Mouse (Mus musculus) MEL (cell line): ENCODE measurements around the gene Olfr1043. TPM values are rescaled to one million over a fixed set of nuclear protein-coding genes. Genes with fewer than 3 reads are reported as not detected.

ENCODE experiments used
- DNase-seq: peaks from one replicate; pipeline ENCODE4 v3.0.0; 2011; ENCODE audit warnings: low read depth, low spot score
- H3K27ac ChIP-seq: 2 replicates; pipeline ENCODE4 v1.5.1; 2012; ENCODE audit warnings: low read depth, mild to moderate bottlenecking, control low read depth, low read length, moderate library complexity; ENCODE audit not compliant: control insufficient read depth
- H3K27me3 ChIP-seq, 2 experiments: fragments of 150-350 bp in 1 of 2; sonication (generic) in 1 of 2; 2 replicates each; pipeline ENCODE4 v1.6.1; 2012; ENCODE audit warnings: low read length in 2 of 2, mild to moderate bottlenecking in 2 of 2, improper control_type of control experiment in 1 of 2, moderate library complexity in 1 of 2; ENCODE audit not compliant: insufficient read depth in 2 of 2, control insufficient read depth in 1 of 2
- H3K36me3 ChIP-seq, 2 experiments: 2 replicates each; pipeline ENCODE4 v1.6.1; 2012 to 2014; ENCODE audit warnings: low read length in 2 of 2, improper control_type of control experiment in 1 of 2, inconsistent platforms in 1 of 2, mild to moderate bottlenecking in 1 of 2; ENCODE audit not compliant: insufficient read depth in 2 of 2, control insufficient read depth in 1 of 2
- H3K4me1 ChIP-seq, 2 experiments: fragments of 150-350 bp in 1 of 2; sonication (generic) in 1 of 2; 2 replicates each; pipeline ENCODE4 v1.6.1; 2012; ENCODE audit warnings: low read length in 2 of 2, improper control_type of control experiment in 1 of 2, mild to moderate bottlenecking in 1 of 2; ENCODE audit not compliant: insufficient read depth in 2 of 2, control insufficient read depth in 1 of 2
- H3K4me3 ChIP-seq, 2 experiments: fragments of 150-350 bp in 1 of 2; sonication (generic) in 1 of 2; 2 replicates each; pipeline ENCODE4 v1.5.1; 2012; ENCODE audit warnings: low read depth in 2 of 2, low read length in 2 of 2, mild to moderate bottlenecking in 2 of 2, moderate library complexity in 2 of 2, control low read depth in 1 of 2, improper control_type of control experiment in 1 of 2; ENCODE audit not compliant: control insufficient read depth in 1 of 2, insufficient read depth in 1 of 2
- H3K79me2 ChIP-seq: 2 replicates; pipeline ENCODE4 v1.6.1; 2012; ENCODE audit warnings: mild to moderate bottlenecking, low read length, moderate library complexity; ENCODE audit not compliant: control insufficient read depth, poor library complexity, insufficient read depth
- H3K9ac ChIP-seq: 2 replicates; pipeline ENCODE4 v1.6.1; 2012; ENCODE audit warnings: low read depth, mild to moderate bottlenecking, control low read depth, low read length, moderate library complexity; ENCODE audit not compliant: control insufficient read depth, poor library complexity, severe bottlenecking
- H3K9me3 ChIP-seq: fragments of 150-350 bp; sonication (generic); replicated peaks from 2 replicates; pipeline ENCODE4 v1.6.1; 2012; ENCODE audit warnings: mild to moderate bottlenecking, low read length, improper control_type of control experiment, moderate library complexity; ENCODE audit not compliant: insufficient read depth
- BHLHE40 ChIP-seq: IDR thresholded peaks from 2 replicates; pipeline ENCODE4 v1.6.1; 2012; ENCODE audit warnings: low read depth, mild to moderate bottlenecking, inconsistent platforms, low read length, improper control_type of control experiment, borderline replicate concordance
- CHD1 ChIP-seq: IDR thresholded peaks from 2 replicates; pipeline ENCODE4 v1.6.1; 2012; ENCODE audit warnings: low read depth, mild to moderate bottlenecking, inconsistent platforms, low read length, improper control_type of control experiment
- GATA1 ChIP-seq: IDR thresholded peaks from 2 replicates; pipeline ENCODE4 v1.6.1; 2011; ENCODE audit warnings: low read depth, low read length, improper control_type of control experiment
- HCFC1 ChIP-seq: IDR thresholded peaks from 2 replicates; pipeline ENCODE4 v1.6.1; 2012; ENCODE audit warnings: low read depth, mild to moderate bottlenecking, inconsistent platforms, low read length, improper control_type of control experiment, moderate library complexity
- JUND ChIP-seq: IDR thresholded peaks from 2 replicates; pipeline ENCODE4 v1.6.1; 2011; ENCODE audit warnings: low read depth, mild to moderate bottlenecking, improper control_type of control experiment, low read length
- KAT2A ChIP-seq: conservative IDR thresholded peaks from 2 replicates; pipeline ENCODE4 v1.6.1; 2012; ENCODE audit warnings: low read depth, low read length, improper control_type of control experiment, inconsistent platforms
- MAFK ChIP-seq: IDR thresholded peaks from 2 replicates; pipeline ENCODE4 v1.6.1; 2011; ENCODE audit warnings: low read depth, mild to moderate bottlenecking, low read length, improper control_type of control experiment, borderline replicate concordance
- MAZ ChIP-seq: IDR thresholded peaks from 2 replicates; pipeline ENCODE4 v1.6.1; 2012; ENCODE audit warnings: low read depth, mild to moderate bottlenecking, inconsistent platforms, low read length, improper control_type of control experiment
- MEF2A ChIP-seq: IDR thresholded peaks from 2 replicates; pipeline ENCODE4 v1.6.1; 2014; ENCODE audit warnings: low read depth, mild to moderate bottlenecking, inconsistent platforms, low read length, improper control_type of control experiment; ENCODE audit not compliant: poor library complexity, insufficient replicate concordance, severe bottlenecking; ENCODE audit errors: extremely low read depth
- MXI1 ChIP-seq: IDR thresholded peaks from 2 replicates; pipeline ENCODE4 v1.6.1; 2011; ENCODE audit warnings: mild to moderate bottlenecking, low read depth, low read length, improper control_type of control experiment
- MYC ChIP-seq: IDR thresholded peaks from 2 replicates; pipeline ENCODE4 v1.6.1; 2011; ENCODE audit warnings: low read depth, mild to moderate bottlenecking, low read length, improper control_type of control experiment, moderate library complexity
- POLR2AphosphoS2 ChIP-seq: IDR thresholded peaks from 2 replicates; pipeline ENCODE4 v1.6.1; 2011; ENCODE audit warnings: low read length, improper control_type of control experiment
- POLR2AphosphoS5 ChIP-seq: IDR thresholded peaks from 2 replicates; pipeline ENCODE4 v1.6.1; 2012; ENCODE audit warnings: low read depth, borderline replicate concordance, mild to moderate bottlenecking, inconsistent platforms, low read length, moderate library complexity, mixed read lengths
- RCOR1 ChIP-seq: IDR thresholded peaks from 2 replicates; pipeline ENCODE4 v1.6.1; 2012; ENCODE audit warnings: low read depth, mild to moderate bottlenecking, inconsistent platforms, low read length, improper control_type of control experiment
- SMC3 ChIP-seq: IDR thresholded peaks from 2 replicates; pipeline ENCODE4 v1.6.1; 2011; ENCODE audit warnings: low read depth, low read length, improper control_type of control experiment
- ZKSCAN1 ChIP-seq: IDR thresholded peaks from 2 replicates; pipeline ENCODE4 v1.6.1; 2012; ENCODE audit warnings: low read depth, mild to moderate bottlenecking, inconsistent platforms, low read length, improper control_type of control experiment, moderate library complexity
- ZNF384 ChIP-seq: IDR thresholded peaks from 2 replicates; pipeline ENCODE4 v1.6.1; 2012; ENCODE audit warnings: low read depth, mild to moderate bottlenecking, inconsistent platforms, low read length, improper control_type of control experiment
- polyA plus RNA-seq, 2 experiments: library from polyadenylated mRNA; stranded (reverse) in 1 of 2; unstranded in 1 of 2; fragments of >175 nt in 1 of 2; fragments of >200 nt in 1 of 2; gene quantifications; 2 replicates each; pipeline versions ENCODE4 v1.2.1 to v1.2.4; 2012; ENCODE audit warnings: low replicate concordance in 2 of 2, low read depth in 1 of 2; ENCODE audit not compliant: insufficient read length in 2 of 2, insufficient read depth in 1 of 2, missing spikeins in 1 of 2
- total RNA-seq: library from RNA; depleted of rRNA; stranded (reverse); fragments of 300-350 nt; gene quantifications from 2 replicates; pipeline ENCODE4 v1.2.3, GENCODE M21; 2012; rRNA removed

Gene Olfr1043
- total and polyA plus RNA-seq, 3 experiments = not detected

- no peak for DNase-seq
- Histone ChIP-seq H3K9me3 (no peaks in the 10 kb centered on the region), H3K27ac (no peak within 1 kb of the TSS), H3K4me3 (no peak within 1 kb of the TSS), H3K4me1 (no peaks in the 10 kb centered on the region), H3K27me3 (no peaks in the 10 kb centered on the region), H3K9ac (no peak within 1 kb of the TSS), H3K79me2 (no peaks in the 10 kb centered on the region), H3K36me3 (no peaks in the 10 kb centered on the region)
- TF ChIP-seq KAT2A = no peak
- TF ChIP-seq MAFK = no peak
- no peak for TF ChIP-seq POLR2AphosphoS2
- TF ChIP-seq ZNF384 = no peak
- no peak for TF ChIP-seq MYC
- TF ChIP-seq HCFC1 = no peak
- TF ChIP-seq MAZ = no peak
- no peak for TF ChIP-seq RCOR1
- TF ChIP-seq GATA1 = no peak
- no peak for TF ChIP-seq SMC3
- TF ChIP-seq BHLHE40 = no peak
- no peak for TF ChIP-seq POLR2AphosphoS5
- no peak for TF ChIP-seq MEF2A
- no peak for TF ChIP-seq CHD1
- TF ChIP-seq MXI1 = no peak
- TF ChIP-seq ZKSCAN1 = no peak
- TF ChIP-seq JUND = no peak
These were observed 31.5 kb downstream of the Olfr1043 start, which contains the start of gene Olfr1039 for GRCm38 (mm10) chr2:86135828-86136227. TSS of gene Olfr1039 (minus strand) at chr2:86135928.

Other genes with a start within 250 kb of the Olfr1043 start
- not detected in 2 replicates for gene Olfr1026, start 246.0 kb downstream of the Olfr1043 start, total RNA-seq
- not detected for gene Olfr1026, start 246.0 kb downstream of the Olfr1043 start, polyA plus RNA-seq
- gene Olfr1028, start 217.1 kb downstream of the Olfr1043 start, total RNA-seq = not detected in 2 replicates
- not detected for gene Olfr1028, start 217.1 kb downstream of the Olfr1043 start, polyA plus RNA-seq
- gene Olfr1029, start 193.6 kb downstream of the Olfr1043 start, total RNA-seq = not detected in 2 replicates
- not detected for gene Olfr1029, start 193.6 kb downstream of the Olfr1043 start, polyA plus RNA-seq
- gene Olfr1030, start 188.2 kb downstream of the Olfr1043 start, total RNA-seq = not detected in 2 replicates
- gene Olfr1030, start 188.2 kb downstream of the Olfr1043 start, polyA plus RNA-seq = not detected
- not detected in 2 replicates for gene Olfr1031, start 177.2 kb downstream of the Olfr1043 start, total RNA-seq
- not detected for gene Olfr1031, start 177.2 kb downstream of the Olfr1043 start, polyA plus RNA-seq
- gene Olfr1032, start 162.0 kb downstream of the Olfr1043 start, total RNA-seq = not detected in 2 replicates
- gene Olfr1032, start 162.0 kb downstream of the Olfr1043 start, polyA plus RNA-seq = not detected
- gene Olfr1033, start 146.9 kb downstream of the Olfr1043 start, total RNA-seq = not detected in 2 replicates
- not detected for gene Olfr1033, start 146.9 kb downstream of the Olfr1043 start, polyA plus RNA-seq
- gene Olfr1034, start 121.7 kb downstream of the Olfr1043 start, total RNA-seq = not detected in 2 replicates
- not detected for gene Olfr1034, start 121.7 kb downstream of the Olfr1043 start, polyA plus RNA-seq
- gene Olfr1036, start 93.5 kb downstream of the Olfr1043 start, total RNA-seq = not detected in 2 replicates
- not detected for gene Olfr1036, start 93.5 kb downstream of the Olfr1043 start, polyA plus RNA-seq
- not detected in 2 replicates for gene Olfr1037, start 80.1 kb downstream of the Olfr1043 start, total RNA-seq
- gene Olfr1037, start 80.1 kb downstream of the Olfr1043 start, polyA plus RNA-seq = not detected
- gene Olfr1039, start 31.6 kb downstream of the Olfr1043 start, total RNA-seq = not detected in 2 replicates
- gene Olfr1039, start 31.6 kb downstream of the Olfr1043 start, polyA plus RNA-seq = not detected
- gene Olfr1040, start 20.8 kb downstream of the Olfr1043 start, total RNA-seq = not detected in 2 replicates
- gene Olfr1040, start 20.8 kb downstream of the Olfr1043 start, polyA plus RNA-seq = not detected
- gene Olfr1042, start 5.7 kb downstream of the Olfr1043 start, total RNA-seq = not detected in 2 replicates
- not detected for gene Olfr1042, start 5.7 kb downstream of the Olfr1043 start, polyA plus RNA-seq
- not detected in 2 replicates for gene Olfr1044, start 10.3 kb upstream of the Olfr1043 start, total RNA-seq
- gene Olfr1044, start 10.3 kb upstream of the Olfr1043 start, polyA plus RNA-seq = not detected
- gene Olfr52, start 18.2 kb upstream of the Olfr1043 start, total RNA-seq = not detected in 2 replicates
- gene Olfr52, start 18.2 kb upstream of the Olfr1043 start, polyA plus RNA-seq = not detected
- not detected in 2 replicates for gene Olfr1045, start 35.5 kb upstream of the Olfr1043 start, total RNA-seq
- gene Olfr1045, start 35.5 kb upstream of the Olfr1043 start, polyA plus RNA-seq = not detected
- not detected in 2 replicates for gene Olfr1046, start 51.8 kb upstream of the Olfr1043 start, total RNA-seq
- gene Olfr1046, start 51.8 kb upstream of the Olfr1043 start, polyA plus RNA-seq = not detected
- not detected in 2 replicates for gene Olfr1047, start 63.9 kb upstream of the Olfr1043 start, total RNA-seq
- gene Olfr1047, start 63.9 kb upstream of the Olfr1043 start, polyA plus RNA-seq = not detected
- not detected in 2 replicates for gene Olfr1048, start 72.8 kb upstream of the Olfr1043 start, total RNA-seq
- not detected for gene Olfr1048, start 72.8 kb upstream of the Olfr1043 start, polyA plus RNA-seq
- gene Olfr1049, start 90.8 kb upstream of the Olfr1043 start, total RNA-seq = not detected in 2 replicates
- gene Olfr1049, start 90.8 kb upstream of the Olfr1043 start, polyA plus RNA-seq = not detected
- gene Olfr1051, start 111.6 kb upstream of the Olfr1043 start, total RNA-seq = not detected in 2 replicates
- gene Olfr1051, start 111.6 kb upstream of the Olfr1043 start, polyA plus RNA-seq = not detected
- not detected in 2 replicates for gene Olfr1052, start 124.9 kb upstream of the Olfr1043 start, total RNA-seq
- gene Olfr1052, start 124.9 kb upstream of the Olfr1043 start, polyA plus RNA-seq = not detected
- not detected in 2 replicates for gene Olfr1053, start 147.8 kb upstream of the Olfr1043 start, total RNA-seq
- gene Olfr1053, start 147.8 kb upstream of the Olfr1043 start, polyA plus RNA-seq = not detected
- gene Olfr1054, start 167.9 kb upstream of the Olfr1043 start, total RNA-seq = not detected in 2 replicates
- gene Olfr1054, start 167.9 kb upstream of the Olfr1043 start, polyA plus RNA-seq = not detected
- gene Olfr1055, start 182.8 kb upstream of the Olfr1043 start, total RNA-seq = 0.29 and 0.65 TPM in 2 replicates
- not detected for gene Olfr1055, start 182.8 kb upstream of the Olfr1043 start, polyA plus RNA-seq
- not detected in 2 replicates for gene Olfr1056, start 194.9 kb upstream of the Olfr1043 start, total RNA-seq
- not detected for gene Olfr1056, start 194.9 kb upstream of the Olfr1043 start, polyA plus RNA-seq
- not detected in 2 replicates for gene Olfr1057, start 210.9 kb upstream of the Olfr1043 start, total RNA-seq
- gene Olfr1057, start 210.9 kb upstream of the Olfr1043 start, polyA plus RNA-seq = not detected
- not detected in 2 replicates for gene Olfr1058, start 221.0 kb upstream of the Olfr1043 start, total RNA-seq
- not detected for gene Olfr1058, start 221.0 kb upstream of the Olfr1043 start, polyA plus RNA-seq
- not detected in 2 replicates for gene Olfr1061, start 246.5 kb upstream of the Olfr1043 start, total RNA-seq
- not detected for gene Olfr1061, start 246.5 kb upstream of the Olfr1043 start, polyA plus RNA-seq